In genomic region chr17:3082125-3082755, GRCm38 (mm10) we compare ENCODE assay signal across 8 mouse cellular contexts. TPM values are rescaled to one million over a fixed set of nuclear protein-coding genes. Genes with fewer than 3 reads are reported as not detected.
DNase-seq lines count a peak whose midpoint lies in the region; ATAC-seq lines count a peak whose summit lies in the region.
"Not testable (repeated sequence)": the region's sequence is repeated elsewhere in the genome, so short reads cannot be mapped to it uniquely, and the experiment has no call there.

No protein-coding gene starts in this region.

- peak overlapping the region; percentile 44 for H3K4me2 ChIP-seq in hindbrain, embryonic 16.5 days (ENCODE audit: low read length)

- H3K27me3 ChIP-seq in hindbrain, embryonic 16.5 days (replicated peaks; ENCODE audit: control insufficient read depth, insufficient read depth, low read length) = not testable (repeated sequence)

- not testable (repeated sequence) for H3K9ac ChIP-seq in hindbrain, embryonic 16.5 days (ENCODE audit: low read depth, low read length)

- H3K4me3 ChIP-seq in hindbrain, embryonic 16.5 days (ENCODE audit: low read length) = peak overlapping the region; percentile 38

- not testable (repeated sequence) for H3K4me1 ChIP-seq in hindbrain, embryonic 16.5 days (ENCODE audit: control insufficient read depth, insufficient read depth, low read depth, low read length)

- peak; percentile 37 for DNase-seq in T-cell, adult 2 months (ENCODE audit: low spot score)
- peak; percentile 39 for DNase-seq in embryo, embryonic 10 days (ENCODE audit: low spot score)
- peak; percentile 53 for DNase-seq in gastrocnemius, postnatal 25 days
- DNase-seq in left cerebral cortex, adult 18-20 months (ENCODE audit: low spot score in 2 of 2) = peak; percentile 41 to 68
- peak; percentile 57 for DNase-seq in lung, postnatal 10 days
- DNase-seq in ovary, postnatal 10 days (ENCODE audit: low spot score) = peak; percentile 35
- peak; percentile 58 to 67 for DNase-seq in urinary bladder, adult 18-20 months (ENCODE audit: low spot score in 2 of 2)

- H3K9me3 ChIP-seq in hindbrain, embryonic 16.5 days (ENCODE audit: control insufficient read depth, low read length) = not testable (repeated sequence)

- 74% methylated on average over 6 of the region's 9 CpGs for WGBS in hindbrain, embryonic 16.5 days

- peak; percentile 57 for ATAC-seq in hindbrain, embryonic 16.5 days

- not testable (repeated sequence) for H3K36me3 ChIP-seq in hindbrain, embryonic 16.5 days (ENCODE audit: control insufficient read depth, insufficient read depth, low read length)

- H3K27ac ChIP-seq in hindbrain, embryonic 16.5 days (ENCODE audit: low read depth, low read length) = not testable (repeated sequence)

RNA-seq across cellular contexts. Expression of gene Scaf8, which starts 32.5 kb away (rescaled TPM):
- 10 to 100 TPM; 17.9 to 20.1 TPM for total RNA-seq in gastrocnemius, postnatal 25 days (2021)
- 11.9 and 15.2 TPM in 2 replicates for polyA plus RNA-seq in hindbrain, embryonic 16.5 days (2015; fragmentation: Nextera tagmentation; extraction: Ambion mirVana)
- 10 to 100 TPM; 54.9 to 57.5 TPM for total RNA-seq in left cerebral cortex, adult 18-20 months (2021)
